Mouse (Mus musculus) forebrain, postnatal 0 days (tissue): ENCODE results near the gene Rpa3. TPM values are rescaled to one million over a fixed set of nuclear protein-coding genes. Genes with fewer than 3 reads are reported as not detected.

Source experiments
- ATAC-seq: fragments of 200-750 bp; cut with Nextera tagmentation; 2 replicates; pipeline ENCODE4 v1.8.0; 2017; ENCODE audit warnings: mild to moderate bottlenecking, moderate library complexity
- DNase-seq: peaks from one replicate; pipeline ENCODE4 v3.0.0-alpha.2; 2015
- H3K27ac ChIP-seq: fragments of 300-500 bp; sonication (generic); 2 replicates; pipeline ENCODE4 v1.5.1; 2014; ENCODE audit warnings: low read depth, mild to moderate bottlenecking, antibody characterized with exemption, low read length, moderate library complexity, mixed read lengths
- H3K27me3 ChIP-seq: fragments of 300-500 bp; sonication (generic); 2 replicates; pipeline ENCODE4 v1.6.1; 2014; ENCODE audit warnings: mild to moderate bottlenecking, low read length, mixed read lengths; ENCODE audit not compliant: insufficient read depth
- H3K36me3 ChIP-seq: fragments of 300-500 bp; sonication (generic); 2 replicates; pipeline ENCODE4 v1.6.1; 2014; ENCODE audit warnings: mild to moderate bottlenecking, moderate library complexity; ENCODE audit not compliant: insufficient read depth
- H3K4me1 ChIP-seq: fragments of 300-500 bp; sonication (generic); 2 replicates; pipeline ENCODE4 v1.6.1; 2014; ENCODE audit warnings: antibody characterized with exemption; ENCODE audit not compliant: insufficient read depth
- H3K4me2 ChIP-seq: fragments of 300-500 bp; sonication (generic); 2 replicates; pipeline ENCODE4 v1.6.1; 2014; ENCODE audit warnings: low read depth, mild to moderate bottlenecking, moderate library complexity
- H3K4me3 ChIP-seq: fragments of 300-500 bp; sonication (generic); 2 replicates; pipeline ENCODE4 v1.5.1; 2014; ENCODE audit warnings: low read depth, low read length, mixed read lengths
- H3K9ac ChIP-seq: fragments of 300-500 bp; sonication (generic); 2 replicates; pipeline ENCODE4 v1.6.1; 2014; ENCODE audit warnings: mild to moderate bottlenecking
- H3K9me3 ChIP-seq: fragments of 300-500 bp; sonication (generic); 2 replicates; pipeline ENCODE4 v1.6.1; 2016; ENCODE audit warnings: low read length
- CTCF ChIP-seq: sonication (generic); IDR thresholded peaks from 2 replicates; pipeline ENCODE4 v1.5.1; 2016; ENCODE audit warnings: antibody characterized with exemption, control low read depth, low read depth
- WGBS: fragments of 180-500 bp; shearing (Covaris S2); extraction: QIAGEN DNeasy Blood & Tissue Kit; methylation state at CpG from one replicate; pipeline ENCODE4 v1.1.7; 2014; 5-methylcytosine and 5-hydroxymethylcytosine counted together
- polyA plus RNA-seq: library from polyadenylated mRNA; unstranded; fragments of >200 nt; fragmentation: Nextera tagmentation; extraction: Ambion mirVana; gene quantifications from 2 replicates; pipeline ENCODE4 v1.2.1, GENCODE M21; 2015
- total RNA-seq: library from RNA; depleted of rRNA; stranded (reverse); fragments of >200 nt; gene quantifications from 2 replicates; pipeline ENCODE4 v1.2.3, GENCODE M21; 2014

Rpa3 gene
- total and polyA plus RNA-seq, 2 experiments from 2014 or later, result 34.7 to 36.0 TPM

- no peak for TF ChIP-seq CTCF
- DNase-seq, result no peak
- H3K27me3 ChIP-seq, result no peaks in the 10 kb centered on the region
- no peaks in the 10 kb centered on the region for H3K4me1 ChIP-seq
- H3K4me2 ChIP-seq, result no peak overlapping the region
- WGBS, result 95% methylated on average over 3 of the region's 3 CpGs
- no peak overlapping the region for H3K4me3 ChIP-seq
- no peak overlapping the region for H3K27ac ChIP-seq
- no peak overlapping the region for H3K9ac ChIP-seq
- H3K36me3 ChIP-seq, result no peaks in the 10 kb centered on the region
- no peaks in the 10 kb centered on the region for H3K9me3 ChIP-seq
- no peak for ATAC-seq
Measured at GRCm38 (mm10) chr6:8286146-8286545, 27.2 kb upstream of the Rpa3 start.

- TF ChIP-seq CTCF, result no peak
- no peaks in the 10 kb centered on the region for H3K4me1 ChIP-seq
Measured at GRCm38 (mm10) chr6:8285401-8285960, 26.5 kb upstream of the Rpa3 start.

GRCm38 (mm10) chr6:8283255-8283654 is 24.3 kb upstream of the Rpa3 start:
- no peaks in the 10 kb centered on the region for H3K36me3 ChIP-seq
- no peak overlapping the region for H3K4me3 ChIP-seq
- H3K9ac ChIP-seq, result no peak overlapping the region
- ATAC-seq (no peak), DNase-seq (no peak)
- no peaks in the 10 kb centered on the region for H3K4me1 ChIP-seq
- H3K27me3 ChIP-seq, result no peaks in the 10 kb centered on the region
- WGBS, result 70% methylated on average over 4 of the region's 4 CpGs
- no peaks in the 10 kb centered on the region for H3K9me3 ChIP-seq
- no peak overlapping the region for H3K27ac ChIP-seq
- no peak overlapping the region for H3K4me2 ChIP-seq
- TF ChIP-seq CTCF, result no peak

More at GRCm38 (mm10) chr6:8285401-8285960, 26.5 kb upstream of the Rpa3 start:
- ATAC-seq (no peak), DNase-seq (no peak)
- Histone ChIP-seq H3K36me3 (no peaks in the 10 kb centered on the region), H3K9me3 (no peaks in the 10 kb centered on the region), H3K27me3 (no peaks in the 10 kb centered on the region), H3K27ac (no peak overlapping the region), H3K4me3 (no peak overlapping the region), H3K4me2 (no peak overlapping the region), H3K9ac (no peak overlapping the region)
- 57% methylated on average over 3 of the region's 3 CpGs for WGBS

GRCm38 (mm10) chr6:8278426-8279002 is 19.5 kb upstream of the Rpa3 start:
- DNase-seq (no peak), ATAC-seq (no peak)
- no peaks in the 10 kb centered on the region for H3K4me1 ChIP-seq
- 0 out of 2 replicates have a peak, but pooled peaks have one; percentile 30 for TF ChIP-seq CTCF
- H3K27me3 ChIP-seq, result no peaks in the 10 kb centered on the region
- 75% methylated on average over 5 of the region's 5 CpGs for WGBS
- no peak overlapping the region for H3K4me2 ChIP-seq
- no peaks in the 10 kb centered on the region for H3K9me3 ChIP-seq
- H3K9ac ChIP-seq, result no peak overlapping the region
- no peak overlapping the region for H3K4me3 ChIP-seq
- H3K36me3 ChIP-seq, result no peaks in the 10 kb centered on the region
- no peak overlapping the region for H3K27ac ChIP-seq

GRCm38 (mm10) chr6:8276431-8276830 is 17.5 kb upstream of the Rpa3 start:
- H3K4me3 ChIP-seq, result no peak overlapping the region
- TF ChIP-seq CTCF, result no peak
- WGBS, result 83% methylated on average over 4 of the region's 4 CpGs
- peaks cover 5% of the 10 kb centered on the region; the same call in 1 of the 2 replicates for H3K36me3 ChIP-seq
- H3K4me1 ChIP-seq, result no peaks in the 10 kb centered on the region
- no peak for ATAC-seq
- no peak overlapping the region for H3K9ac ChIP-seq
- H3K27me3 ChIP-seq, result no peaks in the 10 kb centered on the region
- no peak overlapping the region for H3K4me2 ChIP-seq
- H3K9me3 ChIP-seq, result no peaks in the 10 kb centered on the region
- H3K27ac ChIP-seq, result no peak overlapping the region
- DNase-seq, result no peak

GRCm38 (mm10) chr6:8275098-8275497 is 16.1 kb upstream of the Rpa3 start:
- Histone ChIP-seq H3K4me2 (no peak overlapping the region), H3K9me3 (no peaks in the 10 kb centered on the region), H3K9ac (no peak overlapping the region), H3K27ac (no peak overlapping the region), H3K36me3 (peaks cover 9% of the 10 kb centered on the region; the same call in 1 of the 2 replicates), H3K4me3 (no peak overlapping the region), H3K4me1 (no peaks in the 10 kb centered on the region), H3K27me3 (no peaks in the 10 kb centered on the region)
- DNase-seq (peak; percentile 86), ATAC-seq (peak; percentile 87)
- peak; percentile 81 for TF ChIP-seq CTCF
- 11% methylated on average over 1 of the region's 1 CpGs for WGBS

GRCm38 (mm10) chr6:8274387-8275054 is 15.5 kb upstream of the Rpa3 start:
- TF ChIP-seq CTCF, result peak; percentile 71
- no peak overlapping the region for H3K4me2 ChIP-seq
- ATAC-seq, result 0 out of 2 replicates have a peak, but pooled peaks have one; percentile 54
- peak; percentile 49 for DNase-seq
- H3K36me3 ChIP-seq, result peaks cover 9% of the 10 kb centered on the region; the same call in 1 of the 2 replicates
- H3K4me1 ChIP-seq, result no peaks in the 10 kb centered on the region
- WGBS, result 30% methylated on average over 6 of the region's 6 CpGs
- H3K27me3 ChIP-seq, result no peaks in the 10 kb centered on the region
- no peak overlapping the region for H3K4me3 ChIP-seq
- no peak overlapping the region for H3K9ac ChIP-seq
- no peaks in the 10 kb centered on the region for H3K9me3 ChIP-seq
- H3K27ac ChIP-seq, result no peak overlapping the region
